Comparison of ENCODE assay signal across 18 mouse cellular contexts in genomic region chr11:118337491-118338168, GRCm38 (mm10). TPM values are rescaled to one million over a fixed set of nuclear protein-coding genes. Genes with fewer than 3 reads are reported as not detected.
DNase-seq lines count a peak whose midpoint lies in the region; ATAC-seq and TF ChIP-seq lines count a peak whose summit lies in the region.
"Had no signal": no experiment of that assay in that cellular context is flagged by ENCODE, and none has a peak within 500 bp of the region (broad histone marks: within the 10 kb centered on the region; RNA-seq: fewer than 3 reads in every experiment).

No protein-coding gene starts in this region.

- 19% methylated on average over 8 of the region's 8 CpGs for WGBS in olfactory bulb, adult 2 months
- WGBS in kidney, embryonic 15.5 days, result 56% methylated on average over 8 of the region's 8 CpGs

- peak; percentile 73 for DNase-seq in 3T3-L1 (ENCODE audit: low read depth, low spot score)
- DNase-seq in 416B (ENCODE audit: low read depth), result peak; percentile 11
- no peak for DNase-seq in cerebellum, postnatal 14 days
- DNase-seq in ovary, postnatal 36 days (ENCODE audit: low spot score), result no peak
- DNase-seq in layer of hippocampus, postnatal 25 days (ENCODE audit: extremely low spot score in 1 of 2, low spot score in 1 of 2), result no peak
- DNase-seq: adrenal gland, postnatal 36 days; cerebellum, adult 2 months; forebrain, postnatal 0 days; lung, embryonic 14.5 days had no signal

- H3K4me2 ChIP-seq in kidney, embryonic 15.5 days, result no peak overlapping the region
- H3K4me2 ChIP-seq: embryonic facial prominence, embryonic 15.5 days; heart, embryonic 12.5 days; hindbrain, embryonic 13.5 days; limb, embryonic 12.5 days; lung, embryonic 14.5 days; midbrain, embryonic 11.5 days had no signal

- peak overlapping the region; percentile 65 for H3K27ac ChIP-seq in embryonic fibroblast, embryonic 13.5 days (ENCODE audit: insufficient read depth, low read length)
- peak overlapping the region; percentile 48 for H3K27ac ChIP-seq in olfactory bulb, adult 2 months (ENCODE audit: insufficient read depth, low read depth, low read length)
- H3K27ac ChIP-seq in kidney, embryonic 15.5 days, result no peak overlapping the region
- H3K27ac ChIP-seq: embryonic facial prominence, embryonic 15.5 days; hindbrain, embryonic 13.5 days; kidney, postnatal 0 days; limb, embryonic 12.5 days had no signal

- no peak for TF ChIP-seq POLR2A in embryonic fibroblast, embryonic 13.5 days (IDR thresholded peaks at IDR 0.05; ENCODE audit: low read depth, low read length)
- no peak for TF ChIP-seq POLR2A in olfactory bulb, adult 2 months (IDR thresholded peaks at IDR 0.05; ENCODE audit: insufficient read depth, low read depth, low read length)

- no peak for TF ChIP-seq CTCF in embryonic fibroblast, embryonic 13.5 days (IDR thresholded peaks at IDR 0.05; ENCODE audit: borderline replicate concordance, insufficient read depth, low read length)
- no peak for TF ChIP-seq CTCF in olfactory bulb, adult 2 months (IDR thresholded peaks at IDR 0.05; ENCODE audit: insufficient read depth, low read depth, low read length)

- no peak overlapping the region for H3K4me3 ChIP-seq in embryonic fibroblast, embryonic 13.5 days (ENCODE audit: insufficient read depth, low read length)
- no peak overlapping the region for H3K4me3 ChIP-seq in olfactory bulb, adult 2 months (ENCODE audit: insufficient read depth, low read depth, low read length)
- no peak overlapping the region for H3K4me3 ChIP-seq in kidney, embryonic 15.5 days (replicated peaks)
- H3K4me3 ChIP-seq: embryonic facial prominence, embryonic 15.5 days; heart, embryonic 12.5 days; hindbrain, embryonic 13.5 days; limb, embryonic 12.5 days had no signal

- no peaks in the 10 kb centered on the region for H3K27me3 ChIP-seq in kidney, embryonic 15.5 days
- H3K27me3 ChIP-seq: embryonic facial prominence, embryonic 15.5 days; heart, embryonic 12.5 days; hindbrain, embryonic 13.5 days; limb, embryonic 12.5 days had no signal

- H3K4me1 ChIP-seq in embryonic fibroblast, embryonic 13.5 days (ENCODE audit: control insufficient read depth, insufficient read depth, low read length), result peaks cover 7% of the 10 kb centered on the region
- H3K4me1 ChIP-seq in olfactory bulb, adult 2 months (ENCODE audit: control insufficient read depth, insufficient read depth, low read length), result peaks cover 49% of the 10 kb centered on the region
- peaks cover 32% of the 10 kb centered on the region for H3K4me1 ChIP-seq in kidney, embryonic 15.5 days

- no peaks in the 10 kb centered on the region for H3K9me3 ChIP-seq in kidney, embryonic 15.5 days (replicated peaks)
- H3K9me3 ChIP-seq: embryonic facial prominence, embryonic 15.5 days; heart, embryonic 12.5 days; hindbrain, embryonic 13.5 days; limb, embryonic 12.5 days had no signal

- H3K9ac ChIP-seq in kidney, embryonic 15.5 days, result no peak overlapping the region
- H3K9ac ChIP-seq: embryonic facial prominence, embryonic 15.5 days; forebrain, postnatal 0 days; heart, embryonic 12.5 days; hindbrain, embryonic 13.5 days; limb, embryonic 12.5 days; lung, embryonic 14.5 days had no signal

- peaks cover 14% of the 10 kb centered on the region for H3K36me3 ChIP-seq in kidney, embryonic 15.5 days

- no peak for ATAC-seq in kidney, embryonic 15.5 days (replicated peaks; ENCODE audit: low FRiP score)
- ATAC-seq: forebrain, postnatal 0 days had no signal

RNA-seq across cellular contexts. Expression of gene Cep295nl, which starts 4.7 kb away (rescaled TPM):
- 5.2 and 6.1 TPM in 2 replicates for polyA plus RNA-seq in embryonic fibroblast, embryonic 13.5 days (2011; ENCODE audit: insufficient read length, low read depth, missing spikeins)
- polyA plus RNA-seq in olfactory bulb, adult 2 months (2012; ENCODE audit: insufficient read depth, insufficient read length, low replicate concordance, missing spikeins), result not detected in 2 replicates
- under 1 TPM; 0.57 to 0.99 TPM for total RNA-seq in layer of hippocampus, postnatal 25 days (2021)
- 0.44 and 0.80 TPM in 2 replicates for polyA plus RNA-seq in kidney, embryonic 15.5 days (2015; fragmentation: Nextera tagmentation; extraction: Ambion mirVana)

RNA-seq across cellular contexts. Expression of gene Timp2, which starts 17.9 kb away (rescaled TPM):
- polyA plus RNA-seq in embryonic fibroblast, embryonic 13.5 days (2011; ENCODE audit: insufficient read length, low read depth, missing spikeins), result 967 and 1,083 TPM in 2 replicates
- polyA plus RNA-seq in olfactory bulb, adult 2 months (2012; ENCODE audit: insufficient read depth, insufficient read length, low replicate concordance, missing spikeins), result 247 and 441 TPM in 2 replicates
- 100 to 1,000 TPM; 183 to 222 TPM for total RNA-seq in layer of hippocampus, postnatal 25 days (2021)
- polyA plus RNA-seq in kidney, embryonic 15.5 days (2015; fragmentation: Nextera tagmentation; extraction: Ambion mirVana), result 84.4 and 87.7 TPM in 2 replicates

RNA-seq across cellular contexts. Expression of gene Usp36, which starts 47.6 kb away (rescaled TPM):
- 19.4 and 21.6 TPM in 2 replicates for polyA plus RNA-seq in embryonic fibroblast, embryonic 13.5 days (2011; ENCODE audit: insufficient read length, low read depth, missing spikeins)
- polyA plus RNA-seq in olfactory bulb, adult 2 months (2012; ENCODE audit: insufficient read depth, insufficient read length, low replicate concordance, missing spikeins), result not detected in 2 replicates
- total RNA-seq in layer of hippocampus, postnatal 25 days (2021), result 10 to 100 TPM; 20.3 to 26.7 TPM
- 21.8 and 24.2 TPM in 2 replicates for polyA plus RNA-seq in kidney, embryonic 15.5 days (2015; fragmentation: Nextera tagmentation; extraction: Ambion mirVana)

Comparison
In these comparisons a context has a peak if more than half of its experiments do, and no peak if none do; other contexts are left out.
1. DNase-seq: peak in 3T3-L1 (single experiment) and 416B (single experiment); none in cerebellum, postnatal 14 days (0 of 2), ovary, postnatal 36 days (single experiment) and layer of hippocampus, postnatal 25 days (0 of 2).
2. RNA of gene Usp36, which starts 47.6 kb away (polyA plus RNA-seq): 21.8 to 24.2 TPM in kidney, embryonic 15.5 days and 19.4 to 21.6 TPM in embryonic fibroblast, embryonic 13.5 days; not detected in olfactory bulb, adult 2 months; every median in the first group is over 10 times any median in the second.